In the genomic region with DNA sequence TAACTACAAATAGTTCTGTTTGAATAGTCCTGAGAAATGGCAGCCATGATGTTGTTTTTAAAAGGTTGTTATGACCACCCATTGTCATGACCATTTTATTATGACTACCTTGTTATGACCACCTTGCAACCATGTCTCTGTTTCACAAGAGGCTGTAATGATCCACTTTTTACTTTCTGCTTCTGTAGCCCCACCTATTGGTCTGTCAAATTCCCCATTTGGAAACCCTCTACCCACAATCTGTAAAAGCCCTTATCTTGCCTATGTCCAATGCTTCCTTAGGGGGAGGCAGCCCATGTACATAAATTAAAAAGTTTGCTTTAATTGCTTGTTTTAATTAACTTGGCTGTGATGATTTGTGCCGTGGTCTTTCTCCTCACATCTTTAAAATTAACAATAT, we compare ENCODE assay signal across 27 mouse cellular contexts.
DNase-seq lines count a peak whose midpoint lies in the region; ATAC-seq and TF ChIP-seq lines count a peak whose summit lies in the region.
"Had no signal": no experiment of that assay in that cellular context is flagged by ENCODE, and none has a peak within 500 bp of the region (broad histone marks: within the 10 kb centered on the region; RNA-seq: fewer than 3 reads in every experiment).

No protein-coding gene starts in this region.

- TF ChIP-seq POLR2A in CH12.LX (IDR thresholded peaks at IDR 0.05; ENCODE audit: low read depth, low read length), result no peak

- TF ChIP-seq CTCF in intestine, postnatal 0 days (IDR thresholded peaks at IDR 0.05; ENCODE audit: low read depth), result 0 out of 2 replicates have a peak, but pooled peaks have one; percentile 2
- peak in 1 of 2 experiments; percentile 56; a peak in 2 of 4 replicates for TF ChIP-seq CTCF in CH12.LX (conservative IDR thresholded peaks at IDR 0.05 in 1 of 2, IDR thresholded peaks at IDR 0.05 in 1 of 2; ENCODE audit: low read depth in 2 of 2, low read length in 2 of 2)

- no peaks in the 10 kb centered on the region for H3K36me3 ChIP-seq in intestine, postnatal 0 days (ENCODE audit: control insufficient read depth, insufficient read depth)
- no peaks in the 10 kb centered on the region for H3K36me3 ChIP-seq in intestine, embryonic 15.5 days
- H3K36me3 ChIP-seq in CH12.LX (replicated peaks in 1 of 2; ENCODE audit: control insufficient read depth in 1 of 2, insufficient read depth in 1 of 2, low read length in 1 of 2), result no peaks in the 10 kb centered on the region
- H3K36me3 ChIP-seq in hindbrain, embryonic 16.5 days (ENCODE audit: control insufficient read depth, insufficient read depth, low read length), result no peaks in the 10 kb centered on the region
- H3K36me3 ChIP-seq: forebrain, embryonic 10.5 days; G1E; heart, embryonic 12.5 days; heart, embryonic 15.5 days; hindbrain, embryonic 10.5 days; hindbrain, embryonic 13.5 days had no signal

- DNase-seq in CH12.LX (ENCODE audit: extremely low read depth), result no peak
- DNase-seq in kidney, adult 11 months, result no peak
- DNase-seq: adrenal gland, adult 2 months; adrenal gland, postnatal 14 days; cerebellum, adult 11-12 months; cerebellum, adult 8-10 months; cerebellum, postnatal 10 days; gastrocnemius, postnatal 10 days; gastrocnemius, postnatal 36 days; heart, postnatal 10 days; heart, postnatal 36 days; kidney, adult 18-20 months had no signal

- no peak for ATAC-seq in intestine, postnatal 0 days
- no peak for ATAC-seq in intestine, embryonic 15.5 days
- peak; percentile 48; the same call in 1 of the 2 replicates for ATAC-seq in megakaryocyte progenitor cell, adult 5-6 weeks (replicated peaks; ENCODE audit: poor library complexity)
- ATAC-seq in hindbrain, embryonic 16.5 days, result no peak
- ATAC-seq: CD4-positive, CD25-positive, alpha-beta regulatory T cell, adult 4 months; forebrain, embryonic 13.5 days; forebrain, embryonic 16.5 days; hindbrain, postnatal 0 days; inflammation-experienced regulatory T-cells, adult 6 months had no signal

- no peak overlapping the region for H3K27ac ChIP-seq in intestine, postnatal 0 days (ENCODE audit: low read depth, low read length)
- no peak overlapping the region for H3K27ac ChIP-seq in intestine, embryonic 15.5 days
- H3K27ac ChIP-seq in CH12.LX (ENCODE audit: insufficient read depth, low read depth), result peak overlapping the region; percentile 29; the same call in 1 of the 2 replicates
- no peak overlapping the region for H3K27ac ChIP-seq in hindbrain, embryonic 16.5 days (ENCODE audit: low read depth, low read length)
- H3K27ac ChIP-seq: forebrain, embryonic 10.5 days; forebrain, embryonic 13.5 days; heart, embryonic 15.5 days; hindbrain, embryonic 10.5 days; hindbrain, embryonic 13.5 days; hindbrain, postnatal 0 days had no signal

- dilution Hi-C loops in CH12.LX (cut with MboI; ENCODE audit: extremely low pct_ligation_motif_present, extremely low pct_unique_long_range_greater_than_20kb, low sequenced_read_pairs), result no loop called here

- peak; percentile 56 for TF ChIP-seq RAD21 in CH12.LX (IDR thresholded peaks at IDR 0.05; ENCODE audit: low read depth, low read length)

- H3K79me2 ChIP-seq in CH12.LX (replicated peaks; ENCODE audit: control insufficient read depth, extremely low read depth, insufficient read depth, poor library complexity, severe bottlenecking), result no peaks in the 10 kb centered on the region

- no peaks in the 10 kb centered on the region for H3K27me3 ChIP-seq in intestine, postnatal 0 days (replicated peaks; ENCODE audit: control insufficient read depth, insufficient read depth, low read length)
- no peaks in the 10 kb centered on the region for H3K27me3 ChIP-seq in intestine, embryonic 15.5 days (replicated peaks)
- H3K27me3 ChIP-seq in CH12.LX (replicated peaks), result no peaks in the 10 kb centered on the region
- no peaks in the 10 kb centered on the region for H3K27me3 ChIP-seq in hindbrain, embryonic 16.5 days (replicated peaks; ENCODE audit: control insufficient read depth, insufficient read depth, low read length)
- H3K27me3 ChIP-seq: forebrain, embryonic 13.5 days; heart, embryonic 12.5 days; heart, embryonic 15.5 days; hindbrain, embryonic 13.5 days had no signal

- H3K4me2 ChIP-seq in intestine, postnatal 0 days (replicated peaks; ENCODE audit: low read depth), result no peak overlapping the region
- no peak overlapping the region for H3K4me2 ChIP-seq in intestine, embryonic 15.5 days (replicated peaks)
- peak overlapping the region; percentile 16; the same call in 1 of the 2 replicates for H3K4me2 ChIP-seq in CH12.LX (ENCODE audit: insufficient read depth, low read depth, poor library complexity, severe bottlenecking)
- H3K4me2 ChIP-seq in hindbrain, embryonic 16.5 days (ENCODE audit: low read length), result no peak overlapping the region
- H3K4me2 ChIP-seq: forebrain, embryonic 13.5 days; heart, embryonic 12.5 days; heart, embryonic 15.5 days; hindbrain, embryonic 13.5 days had no signal

- WGBS in intestine, postnatal 0 days, result 74% methylated on average over 1 of the region's 1 CpGs
- 81% methylated on average over 1 of the region's 1 CpGs for WGBS in intestine, embryonic 15.5 days
- 74% methylated on average over 1 of the region's 1 CpGs for WGBS in hindbrain, embryonic 16.5 days

- TF ChIP-seq EP300 in CH12.LX (IDR thresholded peaks at IDR 0.05; ENCODE audit: low read length), result no peak

- no peak overlapping the region for H3K4me3 ChIP-seq in intestine, postnatal 0 days (ENCODE audit: low read depth, low read length)
- H3K4me3 ChIP-seq in intestine, embryonic 15.5 days (replicated peaks), result no peak overlapping the region
- H3K4me3 ChIP-seq in CH12.LX (replicated peaks in 1 of 3; ENCODE audit: low read depth in 2 of 3, low read length in 2 of 3, poor library complexity in 1 of 3), result no peak overlapping the region
- no peak overlapping the region for H3K4me3 ChIP-seq in hindbrain, embryonic 16.5 days (ENCODE audit: low read length)
- H3K4me3 ChIP-seq: forebrain, embryonic 10.5 days; forebrain, embryonic 13.5 days; heart, embryonic 12.5 days; heart, embryonic 15.5 days; hindbrain, embryonic 10.5 days; hindbrain, embryonic 13.5 days had no signal

- no peak overlapping the region for H3K9ac ChIP-seq in intestine, postnatal 0 days (ENCODE audit: low read depth, low read length)
- H3K9ac ChIP-seq in intestine, embryonic 15.5 days, result no peak overlapping the region
- peak overlapping the region; percentile 20; the same call in 1 of the 2 replicates for H3K9ac ChIP-seq in CH12.LX (ENCODE audit: insufficient read depth, low read depth)
- H3K9ac ChIP-seq in hindbrain, embryonic 16.5 days (ENCODE audit: low read depth, low read length), result no peak overlapping the region
- H3K9ac ChIP-seq: forebrain, embryonic 13.5 days; heart, embryonic 12.5 days; heart, embryonic 15.5 days; hindbrain, embryonic 13.5 days had no signal

- in situ Hi-C loops in CH12.LX (cut with MboI; ENCODE audit: low pct_ligation_motif_present, low pct_unique_long_range_greater_than_20kb, low sequenced_read_pairs), result no loop called here

- H3K4me1 ChIP-seq in intestine, postnatal 0 days (replicated peaks; ENCODE audit: control insufficient read depth, insufficient read depth, low read length), result no peaks in the 10 kb centered on the region
- no peaks in the 10 kb centered on the region for H3K4me1 ChIP-seq in intestine, embryonic 15.5 days (replicated peaks)
- peaks cover 11% of the 10 kb centered on the region in 2 experiments for H3K4me1 ChIP-seq in CH12.LX (ENCODE audit: control insufficient read depth in 1 of 2, insufficient read depth in 2 of 2)
- no peaks in the 10 kb centered on the region for H3K4me1 ChIP-seq in hindbrain, embryonic 16.5 days (ENCODE audit: control insufficient read depth, insufficient read depth, low read depth, low read length)
- H3K4me1 ChIP-seq: forebrain, embryonic 13.5 days had no signal

- no peaks in the 10 kb centered on the region for H3K9me3 ChIP-seq in intestine, postnatal 0 days (ENCODE audit: control insufficient read depth)
- no peaks in the 10 kb centered on the region for H3K9me3 ChIP-seq in intestine, embryonic 15.5 days
- H3K9me3 ChIP-seq in CH12.LX (replicated peaks; ENCODE audit: low read length), result no peaks in the 10 kb centered on the region
- no peaks in the 10 kb centered on the region for H3K9me3 ChIP-seq in hindbrain, embryonic 16.5 days (ENCODE audit: control insufficient read depth, low read length)
- H3K9me3 ChIP-seq: forebrain, embryonic 10.5 days; forebrain, embryonic 13.5 days; G1E; heart, embryonic 12.5 days; heart, embryonic 15.5 days; hindbrain, embryonic 10.5 days; hindbrain, embryonic 13.5 days had no signal

TF ChIP-seq in CH12.LX, 34 proteins besides CTCF, POLR2A, EP300 and RAD21:
- TF ChIP-seq JUND (conservative IDR thresholded peaks at IDR 0.05; ENCODE audit: low read depth, low read length) (no peak), IRF4 (IDR thresholded peaks at IDR 0.05; ENCODE audit: low read depth, low read length) (0 out of 2 replicates have a peak, but pooled peaks have one; percentile 37), SMC3 (IDR thresholded peaks at IDR 0.05; ENCODE audit: low read depth, low read length) (peak; percentile 54)
TF ChIP-seq in CH12.LX: peak in this region for 2.
